Mouse (Mus musculus) layer of hippocampus, adult 11-12 months (tissue): ENCODE measurements around the gene Slc25a41.

Source experiments
- DNase-seq: peaks from one replicate; pipeline ENCODE4 v3.0.0; 2022; ENCODE audit warnings: low spot score

Gene Slc25a41

DNA sequence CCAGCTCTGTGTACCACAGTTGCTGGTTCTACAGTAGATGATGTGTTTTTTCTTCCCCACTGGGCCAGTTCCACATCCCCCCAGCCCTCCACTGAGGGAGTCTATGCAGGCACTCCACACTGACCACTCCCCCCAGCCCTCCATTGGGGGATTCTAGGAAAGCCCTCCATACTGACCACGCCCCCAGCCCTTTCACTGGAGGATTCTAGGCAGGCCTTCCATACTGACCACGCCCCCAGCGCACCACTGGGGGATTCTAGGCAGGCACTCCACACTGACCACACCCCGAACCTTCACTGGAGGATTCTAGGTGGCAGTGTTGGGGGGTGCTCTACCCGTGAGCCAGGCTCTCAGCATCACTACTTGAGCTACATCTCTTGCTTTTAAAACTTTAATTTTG, 6.0 kb upstream of the Slc25a41 start:
- DNase-seq = no peak

DNA sequence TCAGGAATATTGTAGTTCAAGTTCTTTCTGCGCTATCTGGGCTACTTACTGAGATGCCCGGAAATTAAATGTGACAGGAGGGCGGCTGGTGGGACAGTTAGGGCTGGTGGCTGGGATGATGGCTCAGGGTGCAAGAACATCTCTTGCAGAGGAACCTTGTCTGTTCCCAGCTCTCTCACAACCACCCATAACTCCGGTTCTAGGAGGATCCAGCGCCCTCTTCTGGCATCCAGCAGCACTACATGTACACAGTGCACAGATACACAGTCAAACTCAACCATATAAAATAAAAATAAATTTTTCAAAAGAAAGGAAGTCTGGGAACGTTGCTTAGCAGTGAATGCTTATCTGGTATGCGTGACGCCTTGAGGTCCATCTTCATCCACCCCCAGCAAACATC, 2.5 kb downstream of the Slc25a41 start:
- no peak for DNase-seq

DNA sequence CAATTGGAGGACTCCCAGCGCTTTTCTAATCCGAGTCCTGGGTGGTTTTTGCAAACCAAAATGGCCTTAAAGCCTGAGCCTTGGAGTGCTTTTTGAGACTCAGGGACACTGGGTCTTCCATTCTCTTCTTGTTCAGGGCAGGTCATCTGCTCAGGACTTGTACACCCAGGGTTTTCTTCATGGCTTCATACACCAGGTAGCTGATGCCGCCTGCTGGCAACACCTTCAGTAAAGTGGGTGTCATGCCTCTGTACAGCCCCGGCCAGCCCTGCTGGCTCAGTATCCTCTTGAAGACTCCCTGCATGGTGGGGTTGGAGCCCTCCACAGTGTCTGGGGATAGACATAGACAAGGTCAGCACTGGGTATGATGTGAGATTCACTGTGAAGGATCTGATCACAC, 8.6 kb downstream of the Slc25a41 start:
- no peak for DNase-seq

DNA sequence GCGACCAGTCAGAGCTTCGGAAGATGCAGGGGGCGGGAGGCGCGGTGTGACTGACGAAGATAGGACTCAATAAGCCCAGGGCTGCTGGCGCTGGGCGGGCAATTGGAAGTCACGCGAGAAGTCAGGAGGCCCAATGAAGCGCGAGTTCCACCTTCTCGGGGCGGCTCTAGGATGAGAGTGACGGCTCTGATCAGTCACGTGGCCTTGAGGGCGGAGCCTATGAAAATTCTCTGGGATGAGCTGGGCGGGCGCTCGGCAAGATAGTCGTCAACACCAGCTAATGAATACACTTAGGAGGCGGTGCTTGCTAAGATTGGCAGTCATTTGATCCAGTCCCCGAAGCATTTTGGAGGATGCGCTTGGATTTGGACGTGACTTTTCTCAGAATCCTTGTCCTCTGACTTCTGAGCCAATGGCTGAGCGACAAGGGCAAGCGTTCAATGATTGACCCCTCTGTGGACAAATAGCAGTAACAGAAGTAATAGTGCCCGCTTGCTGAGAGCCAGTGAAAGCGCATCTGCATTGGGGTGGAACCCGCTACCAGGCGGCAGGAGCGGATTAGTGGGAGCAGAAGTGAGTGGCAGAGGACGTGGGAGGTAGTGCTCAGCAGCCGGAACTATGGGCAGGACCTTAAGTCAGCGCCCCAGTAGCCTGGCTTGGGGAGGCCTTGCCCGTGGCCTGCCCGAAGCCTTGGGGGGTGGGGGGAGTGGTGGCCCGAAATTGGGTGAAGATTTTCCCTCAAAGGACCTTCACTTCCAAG, 9.6 kb downstream of the Slc25a41 start:
- DNase-seq = peak; percentile 100

DNA sequence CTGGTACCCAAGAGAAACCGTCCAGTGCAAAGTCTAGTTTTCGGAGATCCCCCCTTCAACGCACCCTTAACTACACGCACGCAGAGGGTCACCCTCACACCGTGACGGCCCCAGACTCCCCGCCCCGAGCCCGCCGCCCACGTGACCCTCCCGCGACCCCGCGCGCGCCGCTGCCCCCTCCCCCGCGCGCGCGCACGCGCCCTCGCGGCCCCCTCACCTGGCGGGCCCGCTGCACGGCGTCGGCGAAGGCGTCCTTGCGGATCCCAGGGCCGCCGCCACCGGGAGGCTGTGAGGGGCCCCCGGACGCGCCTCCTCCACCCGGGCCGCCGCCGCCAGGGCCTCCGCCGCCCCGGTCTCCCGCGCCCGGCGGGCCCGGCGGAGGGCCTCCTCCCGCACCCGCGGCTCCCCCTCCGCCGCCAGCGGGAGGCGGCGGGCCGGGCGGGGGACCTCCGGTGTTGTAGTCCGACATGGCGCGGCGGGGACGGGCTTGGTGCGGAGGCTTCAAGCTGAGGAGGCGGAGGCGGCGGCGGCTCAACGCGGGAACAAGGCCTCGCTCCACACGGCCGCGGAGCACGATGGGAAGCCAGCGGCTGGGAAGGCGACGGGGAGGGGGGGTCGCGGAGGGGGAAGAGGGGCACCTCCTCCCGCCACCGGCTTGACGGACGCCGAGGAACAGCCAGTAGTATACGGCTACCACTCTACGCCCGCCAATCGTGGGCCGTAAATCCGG, 10.4 kb downstream of the Slc25a41 start, which contains the start of gene Khsrp:
Gene Khsrp (minus strand): TSS at position 592 of the 730 bp plus-strand sequence.
- no peak for DNase-seq

DNA sequence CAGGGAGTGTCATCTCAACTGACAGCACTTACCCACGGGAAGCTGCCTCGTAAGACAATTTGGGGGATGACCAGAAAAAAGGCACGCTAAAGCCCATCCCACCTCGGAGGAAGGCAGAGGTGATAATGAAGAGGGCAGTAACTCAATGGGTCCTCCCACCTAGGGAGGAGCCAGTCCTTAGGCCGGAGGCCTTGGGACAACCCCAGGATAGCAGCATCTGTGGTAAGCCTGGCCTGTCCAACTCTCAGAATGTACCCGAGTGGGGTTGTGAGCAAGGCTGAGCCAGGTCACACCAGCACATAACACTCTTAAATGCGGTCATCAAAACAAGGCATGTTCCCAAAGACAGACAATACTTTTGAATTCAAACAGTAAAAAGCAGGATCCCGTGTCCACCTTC, 11.8 kb downstream of the Slc25a41 start:
- no peak for DNase-seq

DNA sequence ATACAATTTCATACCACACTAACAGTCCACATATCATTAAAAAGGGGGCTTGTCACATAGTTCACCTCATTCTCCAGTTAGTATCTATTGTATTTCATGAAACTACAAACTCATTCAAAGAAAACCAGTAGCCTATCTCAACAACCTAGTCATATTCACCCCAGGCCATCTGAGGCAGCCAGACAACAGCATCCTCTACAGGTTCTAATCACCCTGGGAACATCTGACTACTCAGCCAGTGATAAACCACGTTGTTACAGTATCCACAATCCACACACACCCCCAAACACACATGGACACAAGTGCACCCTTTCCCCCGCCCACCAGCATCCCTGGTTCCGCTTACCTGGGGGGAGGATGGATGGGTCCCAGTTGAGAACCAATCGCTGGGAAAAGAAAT, 14.0 kb downstream of the Slc25a41 start:
- no peak for DNase-seq

DNA sequence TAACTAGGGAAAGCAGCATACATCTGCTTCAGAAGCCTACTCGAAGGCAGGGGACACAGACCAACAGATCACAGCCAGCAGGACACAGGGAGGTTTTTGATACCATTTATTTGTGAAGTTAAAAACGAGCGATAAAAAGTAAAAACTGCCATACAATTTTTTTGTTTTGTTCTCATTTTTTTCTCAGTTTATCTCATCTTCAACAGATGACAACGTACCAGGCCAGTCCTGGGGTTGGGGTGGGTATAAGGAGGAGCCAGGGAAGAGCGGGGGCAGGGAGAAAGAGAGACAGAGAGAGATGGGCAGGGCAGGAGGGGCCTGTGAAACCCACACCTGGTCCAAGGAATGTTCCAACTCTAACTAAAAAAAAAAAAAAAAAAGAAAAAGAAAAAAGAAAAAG, 20.5 kb downstream of the Slc25a41 start:
- DNase-seq = no peak

DNA sequence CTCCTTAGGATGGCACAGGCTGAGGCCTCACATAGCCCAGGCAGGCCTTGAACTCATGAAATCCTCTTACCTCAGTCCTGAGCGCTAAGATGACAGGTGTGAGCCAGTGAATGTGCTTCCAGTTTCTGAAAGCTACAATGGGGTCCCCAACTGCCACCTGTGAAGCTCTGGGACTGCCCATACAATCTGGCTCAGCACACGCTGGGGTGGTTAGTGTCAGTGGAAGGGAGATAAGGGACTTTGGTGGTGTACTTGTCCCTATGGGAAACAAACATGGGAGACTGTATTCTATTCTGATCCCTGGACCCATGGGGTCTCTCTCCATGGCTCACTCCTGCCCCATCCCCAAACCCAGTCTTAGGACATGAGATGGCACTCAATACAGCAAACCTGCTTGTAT, 21.8 kb downstream of the Slc25a41 start:
- no peak for DNase-seq

DNA sequence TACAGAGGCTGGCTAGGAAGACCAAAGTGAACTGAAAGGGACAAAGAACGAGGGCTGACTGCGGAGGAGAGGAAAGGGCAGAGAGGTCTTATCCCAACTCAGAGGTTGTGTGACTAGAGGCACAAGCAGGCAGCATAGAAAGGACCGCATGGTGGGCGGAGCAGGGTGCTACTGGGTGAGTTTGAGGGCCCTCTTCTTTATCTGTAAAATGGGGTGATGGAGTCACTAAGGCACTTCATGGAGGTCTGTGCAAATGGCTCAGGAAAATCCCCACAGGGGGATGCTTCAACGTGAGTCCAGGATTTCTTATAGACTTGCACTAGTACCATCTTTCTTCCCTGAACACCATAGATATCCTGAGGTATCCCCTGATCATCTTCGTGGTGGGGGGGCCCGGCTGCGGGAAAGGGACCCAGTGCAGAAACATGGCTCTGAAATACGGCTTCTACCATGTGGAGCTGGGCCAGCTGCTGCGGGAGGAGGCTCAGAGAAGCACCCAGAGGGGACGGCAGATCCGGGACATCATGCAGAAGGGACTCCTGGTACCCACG, 29.1 kb downstream of the Slc25a41 start:
- DNase-seq = no peak

DNA sequence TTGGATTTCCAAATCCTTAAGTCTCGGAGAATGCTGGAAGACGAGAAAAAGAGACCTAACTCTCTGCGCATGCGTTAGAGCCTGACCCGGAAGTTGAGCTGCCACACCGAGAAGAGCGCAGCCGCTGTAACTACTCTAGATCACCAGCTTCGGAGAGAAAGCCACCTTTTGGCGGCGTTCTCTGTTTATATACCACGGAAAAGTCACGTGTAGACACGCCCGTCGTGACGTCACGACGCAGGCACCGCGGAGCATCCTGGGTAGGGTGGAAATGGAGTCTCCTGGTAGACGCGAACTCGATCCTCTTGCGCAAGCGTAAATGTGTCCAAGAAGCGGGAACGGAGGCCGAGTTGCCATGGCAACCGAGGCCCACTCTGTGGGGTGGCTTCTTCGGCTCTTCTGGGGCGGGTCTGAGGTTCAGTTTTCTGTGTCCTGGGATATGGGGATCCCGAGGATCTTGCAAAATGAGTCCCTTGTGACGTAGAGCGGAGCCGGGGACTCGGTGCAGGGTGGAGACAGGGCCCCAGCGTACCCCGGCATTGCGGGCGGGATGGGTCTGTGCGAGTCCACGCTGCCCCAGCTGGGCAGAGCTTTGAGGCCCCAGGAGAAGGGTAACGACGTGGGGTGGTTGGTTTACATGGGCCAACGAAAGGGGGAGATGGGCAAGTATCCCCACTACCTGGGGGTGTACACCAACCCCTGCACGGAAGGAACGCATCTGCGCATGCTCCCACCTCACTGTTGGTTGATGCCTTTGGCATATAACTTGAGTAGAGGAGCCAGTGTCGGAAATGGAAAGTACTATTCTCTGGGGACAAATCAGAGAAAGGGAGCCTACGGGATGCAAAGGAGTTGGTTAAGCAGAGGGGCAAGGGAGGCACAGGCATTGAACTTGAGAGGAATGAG, 30.0 kb downstream of the Slc25a41 start, which contains the start of the genes Gtf2f1 and Gm17949:
Gene Gtf2f1 (minus strand): TSS at position 53 of the 906 bp plus-strand sequence.
Gene Gm17949 (plus strand): TSS at position 234 of the 906 bp plus-strand sequence.
- DNase-seq = peak; percentile 96

DNA sequence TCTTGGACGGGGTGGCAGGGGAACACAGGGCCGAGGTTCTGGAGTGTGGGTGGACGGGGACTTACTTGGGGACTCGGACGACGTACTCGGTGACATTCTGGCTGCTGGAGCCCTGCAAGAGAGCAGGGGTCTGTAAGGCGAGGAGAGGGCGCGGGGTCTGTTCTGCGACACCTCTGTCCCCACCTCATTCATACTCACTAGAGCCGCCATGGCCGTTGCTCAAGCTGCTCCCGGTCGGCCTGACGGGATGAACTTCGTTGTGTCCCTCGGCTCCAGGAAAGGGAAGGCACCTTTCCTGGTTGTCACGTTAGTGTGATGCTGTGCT, 30.6 kb downstream of the Slc25a41 start:
- DNase-seq = no peak

DNA sequence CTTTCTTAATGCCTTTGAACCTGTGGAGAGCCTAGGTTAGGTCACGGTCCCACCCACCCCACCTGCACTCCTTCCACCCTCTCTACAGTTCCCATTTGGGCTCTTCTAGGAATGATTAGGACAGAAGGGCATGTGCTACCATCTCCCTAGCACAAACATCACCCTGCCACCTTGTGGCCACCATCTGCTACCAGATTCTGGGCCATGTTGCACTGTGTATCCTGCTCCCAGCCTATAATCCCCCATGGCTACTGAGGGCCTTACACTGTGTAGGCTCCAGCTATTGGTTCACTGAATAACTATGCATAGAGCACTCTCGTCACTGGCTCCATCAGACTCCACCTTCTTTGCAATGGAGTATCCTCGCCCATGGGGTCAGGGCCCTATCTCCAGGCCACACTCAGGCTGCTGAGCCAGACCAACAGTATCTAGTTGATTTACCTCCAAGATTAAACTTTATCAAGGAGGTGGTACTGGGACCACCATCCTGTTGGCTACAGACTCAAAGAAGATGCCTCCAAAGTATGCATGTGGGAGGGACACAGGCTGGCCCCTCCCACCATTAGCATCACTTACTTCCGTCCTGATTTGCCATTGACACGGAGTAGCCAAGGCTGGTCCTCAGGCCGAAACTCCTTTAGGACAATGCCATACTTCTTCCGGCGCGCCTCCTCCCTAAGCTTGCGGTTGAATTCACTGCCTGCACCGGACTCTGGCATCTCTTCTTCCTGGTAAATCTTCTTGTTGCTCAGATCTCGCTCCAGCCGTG, 34.1 kb downstream of the Slc25a41 start:
- DNase-seq = no peak

DNA sequence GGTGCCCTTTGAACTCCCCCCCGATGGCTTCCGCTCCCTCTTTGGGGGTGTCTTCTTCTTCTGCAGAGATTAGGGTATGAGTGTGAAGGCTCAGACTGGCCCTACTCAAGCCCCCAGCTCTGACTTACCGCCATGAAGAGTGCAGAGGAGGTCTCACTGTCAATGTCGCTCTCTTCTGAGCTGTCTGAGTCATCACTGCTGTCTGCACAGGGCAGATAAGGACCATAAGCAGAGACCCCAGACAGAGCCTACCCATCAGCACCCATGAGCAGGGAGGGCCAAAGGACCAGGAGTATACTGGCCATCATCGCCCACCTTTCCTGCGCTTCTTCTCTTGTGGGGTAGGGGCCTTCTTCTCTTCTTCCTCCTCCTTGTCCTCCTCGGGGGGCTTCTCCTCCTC, 37.5 kb downstream of the Slc25a41 start:
- no peak for DNase-seq

DNA sequence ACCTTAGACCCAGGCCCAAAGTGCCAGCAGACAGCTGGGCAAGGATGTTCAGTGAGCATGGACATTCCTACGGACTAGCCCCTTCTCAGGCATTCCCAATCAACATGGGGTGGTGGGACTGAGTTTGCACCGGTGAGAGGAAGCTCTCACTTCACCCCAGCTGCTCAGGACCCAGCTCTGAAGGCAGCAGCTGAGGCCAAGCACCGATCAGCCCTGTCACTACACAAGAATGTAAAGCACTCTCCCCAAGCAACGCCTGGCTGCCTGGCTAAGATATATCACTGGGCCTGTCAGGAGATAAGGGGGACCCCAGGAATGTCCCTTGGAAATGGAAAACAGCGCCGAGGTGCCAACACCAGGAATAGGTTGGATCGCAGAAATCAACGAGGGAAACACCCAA, 40.2 kb downstream of the Slc25a41 start:
- no peak for DNase-seq

DNA sequence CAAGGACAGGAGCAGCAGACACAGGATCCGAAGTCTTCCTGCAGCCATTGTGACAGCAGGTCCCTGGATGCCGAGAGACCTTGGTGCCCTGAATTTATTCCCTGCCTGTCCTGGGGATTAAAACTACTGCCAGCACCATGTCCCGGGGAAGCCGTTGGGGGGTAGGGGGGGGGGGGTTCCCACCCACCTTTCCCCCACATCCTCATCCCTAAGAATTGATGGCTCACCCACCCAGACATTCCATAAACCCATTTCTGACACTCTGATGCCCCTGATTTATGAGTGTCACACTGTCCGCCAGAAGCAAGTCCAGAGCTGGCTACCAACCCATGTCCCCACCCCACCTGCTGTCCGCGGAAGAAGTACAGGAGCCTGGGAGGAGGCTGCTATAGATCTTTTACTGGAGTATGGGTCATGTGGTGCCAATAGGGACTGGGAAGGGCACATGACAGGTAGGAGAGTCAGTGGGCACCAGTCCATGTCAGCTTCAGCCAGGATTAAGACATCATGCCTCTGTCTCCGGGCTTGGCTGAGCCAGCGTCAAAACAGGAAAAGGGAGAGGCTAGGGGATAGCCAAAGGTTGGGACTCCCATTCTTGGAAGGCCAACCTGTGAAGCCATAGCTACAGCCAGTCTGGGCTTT, 41.4 kb downstream of the Slc25a41 start, which contains the start of gene Pspn:
Gene Pspn (minus strand): TSS at position 51 of the 642 bp plus-strand sequence.
- no peak for DNase-seq

DNA sequence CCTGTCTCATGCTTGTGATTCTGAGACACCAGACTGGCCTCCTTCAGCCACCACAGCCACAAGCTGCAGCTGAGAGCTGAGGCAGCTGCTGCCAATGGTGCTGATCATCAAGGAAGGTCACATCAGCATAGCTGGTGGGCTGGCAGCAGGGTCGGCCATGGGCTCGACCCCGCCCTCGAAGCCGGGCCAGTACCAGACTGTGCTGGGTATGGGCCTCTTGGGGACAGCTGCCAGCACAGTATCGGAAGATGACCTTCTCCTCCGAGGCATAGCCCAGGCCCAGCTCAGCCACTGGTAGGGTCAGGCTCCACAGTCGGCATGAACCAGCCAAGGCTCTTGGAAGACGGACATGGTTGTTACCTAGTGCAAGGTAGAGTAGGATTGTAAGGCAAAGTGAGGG, 42.0 kb downstream of the Slc25a41 start:
- peak; percentile 5 for DNase-seq

DNA sequence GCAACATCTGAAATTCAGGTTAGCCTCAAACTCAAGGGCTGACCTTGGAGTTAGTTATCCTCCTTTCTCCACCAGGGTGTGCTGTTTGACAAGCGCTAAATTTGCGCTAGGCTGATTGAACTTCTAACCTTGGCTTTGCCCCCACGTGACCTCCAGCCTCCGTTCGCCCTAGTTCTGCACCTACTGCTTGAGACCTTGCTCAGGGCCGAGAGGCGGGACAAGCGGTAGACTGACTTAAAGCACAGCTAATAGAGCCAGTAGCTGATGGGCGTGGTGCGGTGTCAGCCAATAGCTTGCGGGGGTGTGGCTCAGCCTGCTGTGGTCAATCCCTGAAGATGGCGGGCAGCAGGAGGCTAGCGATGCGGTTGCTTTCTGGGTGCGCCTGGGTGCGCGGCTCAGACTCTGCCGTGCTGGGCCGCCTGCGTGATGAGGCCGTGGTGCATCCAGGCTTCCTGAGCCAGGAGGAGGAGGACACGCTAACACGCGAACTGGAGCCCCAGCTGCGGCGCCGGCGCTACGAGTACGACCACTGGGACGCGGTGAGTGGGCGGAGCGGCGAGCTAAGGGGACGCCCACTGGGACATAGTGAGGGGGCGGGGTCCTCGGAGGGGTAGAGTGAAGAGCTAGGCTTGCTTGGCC, 44.3 kb downstream of the Slc25a41 start, which contains the start of gene Alkbh7:
Gene Alkbh7 (plus strand): TSS at position 311 of the 639 bp plus-strand sequence.
- DNase-seq = peak; percentile 96

DNA sequence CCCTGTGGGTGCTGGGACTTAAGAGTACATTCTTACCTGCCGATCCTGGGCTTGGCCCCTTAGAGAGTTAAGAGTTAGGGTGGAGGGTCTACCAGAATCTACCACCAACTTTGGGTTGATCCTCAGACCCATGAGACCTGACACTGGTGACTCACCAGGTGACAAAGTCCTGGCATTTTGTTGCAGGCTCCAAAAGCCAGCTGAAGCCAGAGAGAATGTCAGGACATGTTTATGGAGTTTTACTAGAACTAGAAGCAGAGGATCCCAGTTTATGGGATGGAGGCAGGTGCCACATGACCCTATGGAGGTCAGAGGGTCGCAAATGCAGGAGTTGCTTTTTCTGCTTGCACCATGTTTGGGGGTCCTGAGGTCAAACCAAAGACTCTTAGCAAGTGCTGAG, 44.9 kb downstream of the Slc25a41 start:
- no peak for DNase-seq

DNA sequence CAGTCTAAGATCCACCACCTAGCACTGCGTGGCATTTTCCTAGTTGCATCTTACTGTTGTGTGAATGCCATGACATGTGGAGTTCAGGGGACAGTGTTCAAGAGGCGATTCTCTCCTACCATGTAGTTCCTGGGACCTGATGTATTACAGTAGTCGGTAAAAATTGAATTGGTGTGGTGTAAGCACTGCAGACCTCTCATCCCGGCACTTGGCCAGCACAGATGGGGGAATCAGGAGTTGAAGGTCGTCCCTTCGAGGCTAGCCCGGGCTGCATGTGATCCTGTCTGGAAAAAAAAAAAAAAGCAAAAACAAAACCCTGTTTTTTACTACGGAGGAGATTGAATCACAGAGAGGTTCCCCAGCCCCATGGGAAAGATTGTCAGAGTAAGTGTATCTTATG, 46.4 kb downstream of the Slc25a41 start:
- DNase-seq = no peak
